14 mouse cellular contexts compared by ENCODE assay signal in genomic region chr15:69752616-69753015, GRCm38 (mm10).
DNase-seq lines count a peak whose midpoint lies in the region.
"Had no signal": no experiment of that assay in that cellular context is flagged by ENCODE, and none has a peak within 500 bp of the region (broad histone marks: within the 10 kb centered on the region; RNA-seq: fewer than 3 reads in every experiment).

No protein-coding gene starts in this region.

- intact Hi-C loops in left cerebral cortex, postnatal 4 days (cut with DNase I): no loop called here
- intact Hi-C loops in left cerebral cortex, postnatal 25 days (cut with DNase I): no loop called here

- peak; percentile 10 for DNase-seq in left cerebral cortex, postnatal 4 days
- no peak for DNase-seq in left cerebral cortex, postnatal 25 days (ENCODE audit: low spot score in 2 of 2)
- DNase-seq in cerebellum, adult 9-10 months: peak; percentile 10
- DNase-seq in fat pad, adult 2 months (ENCODE audit: extremely low read depth, low read depth, low spot score): peak; percentile 42
- DNase-seq in kidney, adult 11 months: no peak
- DNase-seq in adrenal gland, postnatal 25 days: no peak
- DNase-seq in thymus, postnatal 0 days (ENCODE audit: low spot score): no peak
- DNase-seq: adrenal gland, adult 2 months; gastrocnemius, adult 2 months; layer of hippocampus, postnatal 36 days; lung, postnatal 10 days; midbrain, embryonic 14.5 days; spleen, adult 18-20 months; thymus, adult 18-20 months had no signal

Comparison
In these comparisons a context has a peak if more than half of its experiments do, and no peak if none do; other contexts are left out.
1. DNase-seq: peak in left cerebral cortex, postnatal 4 days (single experiment), cerebellum, adult 9-10 months (single experiment) and fat pad, adult 2 months (single experiment); none in left cerebral cortex, postnatal 25 days (0 of 2), kidney, adult 11 months (single experiment), adrenal gland, postnatal 25 days (single experiment) and thymus, postnatal 0 days (single experiment).